Mouse (Mus musculus) ES-E14 (cell line): ENCODE results near the gene Grk5. TPM values are rescaled to one million over a fixed set of nuclear protein-coding genes. Genes with fewer than 3 reads are reported as not detected.

Experiments used
- DNase-seq: peaks from one replicate; pipeline ENCODE4 v3.0.0-alpha.2; 2013; ENCODE audit warnings: low read depth, low spot score
- H3K27ac ChIP-seq: 2 replicates; pipeline ENCODE4 v1.5.1; 2012; ENCODE audit warnings: low read depth, mild to moderate bottlenecking, low read length, moderate library complexity, mixed read lengths; ENCODE audit not compliant: poor library complexity, insufficient read depth, severe bottlenecking
- H3K36me3 ChIP-seq: 2 replicates; pipeline ENCODE4 v1.6.1; 2012; ENCODE audit warnings: mild to moderate bottlenecking, low read length, moderate library complexity, mixed read lengths; ENCODE audit not compliant: control insufficient read depth, poor library complexity, insufficient read depth, severe bottlenecking
- H3K4me1 ChIP-seq, 2 experiments: fragments of 150-350 bp in 1 of 2; sonication (generic) in 1 of 2; 2 replicates each; pipeline ENCODE4 v1.6.1; 2012; ENCODE audit warnings: low read length in 2 of 2, mild to moderate bottlenecking in 1 of 2, mixed read lengths in 1 of 2; ENCODE audit not compliant: control insufficient read depth in 2 of 2, insufficient read depth in 2 of 2, poor library complexity in 1 of 2
- H3K4me3 ChIP-seq, 2 experiments: fragments of 150-350 bp in 1 of 2; sonication (generic) in 1 of 2; 2 replicates each; pipeline ENCODE4 v1.5.1; 2012; ENCODE audit warnings: low read length in 2 of 2, low read depth in 1 of 2, mild to moderate bottlenecking in 1 of 2, mixed read lengths in 1 of 2; ENCODE audit not compliant: insufficient read depth in 1 of 2, poor library complexity in 1 of 2, severe bottlenecking in 1 of 2
- H3K9ac ChIP-seq: 2 replicates; pipeline ENCODE4 v1.6.1; 2012; ENCODE audit warnings: low read depth, mild to moderate bottlenecking, low read length, mixed read lengths; ENCODE audit not compliant: poor library complexity, insufficient read depth, severe bottlenecking
- H3K9me3 ChIP-seq: fragments of 150-350 bp; sonication (generic); 2 replicates; pipeline ENCODE4 v1.6.1; 2012; ENCODE audit warnings: low read depth, mild to moderate bottlenecking, low read length; ENCODE audit not compliant: control insufficient read depth, insufficient read depth
- CHD2 ChIP-seq: IDR thresholded peaks from 2 replicates; pipeline ENCODE4 v1.6.1; 2014; ENCODE audit warnings: mild to moderate bottlenecking, low read depth, low read length, inconsistent platforms
- HCFC1 ChIP-seq: IDR thresholded peaks from 2 replicates; pipeline ENCODE4 v1.6.1; 2012; ENCODE audit warnings: low read length, inconsistent platforms, borderline replicate concordance; ENCODE audit not compliant: insufficient read depth
- MAFK ChIP-seq: IDR thresholded peaks from 2 replicates; pipeline ENCODE4 v1.6.1; 2014; ENCODE audit warnings: mild to moderate bottlenecking, low read depth, low read length, inconsistent platforms; ENCODE audit not compliant: insufficient read depth
- ZC3H11A ChIP-seq: IDR thresholded peaks from 2 replicates; pipeline ENCODE4 v1.6.1; 2012; ENCODE audit warnings: low read depth, mild to moderate bottlenecking, inconsistent platforms, low read length, borderline replicate concordance
- ZNF384 ChIP-seq: IDR thresholded peaks from 2 replicates; pipeline ENCODE4 v1.6.1; 2012; ENCODE audit warnings: low read depth, low read length, inconsistent platforms
- in situ Hi-C, 2 experiments: fragments of 600-800 bp; cut with MboI; formaldehyde crosslinking; loops; one replicate each; pipeline ENCODE4 v1.15.1; 2025; ENCODE audit warnings: low sequenced_read_pairs in 2 of 2, inconsistent platforms in 1 of 2; ENCODE audit not compliant: unreplicated experiment in 2 of 2
- total RNA-seq: library from RNA; depleted of rRNA; stranded (reverse); fragments of 300-350 nt; gene quantifications from 2 replicates; pipeline ENCODE4 v1.2.3, GENCODE M21; 2012

Grk5 gene
- total RNA-seq, 1 experiment = 2.5 TPM

- no peaks in the 10 kb centered on the region for H3K9me3 ChIP-seq
- H3K27ac ChIP-seq = no peak overlapping the region
- H3K4me1 ChIP-seq = no peaks in the 10 kb centered on the region
- no peak overlapping the region for H3K9ac ChIP-seq
- TF ChIP-seq ZC3H11A (no peak), HCFC1 (no peak), MAFK (no peak), CHD2 (no peak), ZNF384 (no peak)
- DNase-seq = no peak
- H3K4me3 ChIP-seq = no peak overlapping the region
- H3K36me3 ChIP-seq = no peaks in the 10 kb centered on the region
- in situ Hi-C loops = no loop called here
These were observed 13.6 kb downstream of the Grk5 start for GRCm38 (mm10) chr19:60903139-60903538.

- no peaks in the 10 kb centered on the region for H3K36me3 ChIP-seq
- H3K27ac ChIP-seq = no peak overlapping the region
- in situ Hi-C loops = no loop called here
- no peak overlapping the region for H3K9ac ChIP-seq
- no peak for DNase-seq
- no peak for TF ChIP-seq CHD2
- no peak for TF ChIP-seq HCFC1
- no peak for TF ChIP-seq MAFK
- no peak for TF ChIP-seq ZNF384
- no peak for TF ChIP-seq ZC3H11A
- no peaks in the 10 kb centered on the region for H3K4me1 ChIP-seq
- H3K4me3 ChIP-seq = no peak overlapping the region
- no peaks in the 10 kb centered on the region for H3K9me3 ChIP-seq
These were observed 14.4 kb downstream of the Grk5 start for GRCm38 (mm10) chr19:60903971-60904370.

- no peak for TF ChIP-seq ZC3H11A
- no peak for TF ChIP-seq MAFK
- TF ChIP-seq ZNF384 = no peak
- TF ChIP-seq HCFC1 = no peak
- no peak overlapping the region for H3K9ac ChIP-seq
- no peak overlapping the region for H3K4me3 ChIP-seq
- no peaks in the 10 kb centered on the region for H3K36me3 ChIP-seq
- no peaks in the 10 kb centered on the region for H3K9me3 ChIP-seq
- no peaks in the 10 kb centered on the region for H3K4me1 ChIP-seq
- in situ Hi-C loops = no loop called here
- DNase-seq = no peak
- H3K27ac ChIP-seq = no peak overlapping the region
These were observed 15.9 kb downstream of the Grk5 start for GRCm38 (mm10) chr19:60905477-60905876.

- in situ Hi-C loops = no loop called here
- Histone ChIP-seq H3K9ac (no peak overlapping the region), H3K9me3 (no peaks in the 10 kb centered on the region), H3K4me1 (no peaks in the 10 kb centered on the region), H3K27ac (no peak overlapping the region), H3K36me3 (no peaks in the 10 kb centered on the region), H3K4me3 (no peak overlapping the region)
- TF ChIP-seq HCFC1 = no peak
- no peak for TF ChIP-seq CHD2
- TF ChIP-seq ZC3H11A = no peak
- TF ChIP-seq ZNF384 = no peak
- TF ChIP-seq MAFK = no peak
- no peak for DNase-seq
These were observed 20.8 kb downstream of the Grk5 start for GRCm38 (mm10) chr19:60910304-60910703.

GRCm38 (mm10) chr19:60911653-60912052, 22.1 kb downstream of the Grk5 start:
- Histone ChIP-seq H3K27ac (no peak overlapping the region), H3K9ac (no peak overlapping the region), H3K9me3 (no peaks in the 10 kb centered on the region), H3K4me1 (no peaks in the 10 kb centered on the region), H3K4me3 (no peak overlapping the region), H3K36me3 (no peaks in the 10 kb centered on the region)
- in situ Hi-C loops = no loop called here
- no peak for DNase-seq
- no peak for TF ChIP-seq ZNF384
- no peak for TF ChIP-seq CHD2
- no peak for TF ChIP-seq ZC3H11A
- TF ChIP-seq HCFC1 = no peak
- TF ChIP-seq MAFK = no peak
